Mouse (Mus musculus) cerebellum, adult 18-20 months (tissue): ENCODE results near the gene Itga9.

Experiments
- DNase-seq, 2 experiments: peaks; one replicate each; pipeline ENCODE4 v3.0.0; 2021

Gene Itga9

DNA sequence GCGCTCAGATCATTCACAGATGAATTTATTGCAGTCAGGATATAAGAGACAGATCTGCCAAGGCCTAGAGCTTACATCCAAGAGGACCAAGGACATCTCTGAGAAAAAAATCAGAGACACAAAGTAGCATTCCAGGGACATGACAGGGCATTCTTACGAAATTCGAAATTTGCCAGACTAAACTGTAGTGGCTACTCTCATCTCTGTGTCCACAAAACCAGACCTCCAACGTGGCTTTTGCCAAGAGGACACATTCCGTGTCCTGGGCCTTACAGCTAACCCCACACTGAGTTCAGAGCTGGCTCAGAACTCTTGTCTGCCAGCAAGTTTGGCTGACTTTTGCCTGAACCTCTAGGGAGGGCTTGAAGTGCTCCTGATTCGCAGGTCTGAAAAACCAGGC, 279.3 kb downstream of the Itga9 start:
- DNase-seq: no peak

DNA sequence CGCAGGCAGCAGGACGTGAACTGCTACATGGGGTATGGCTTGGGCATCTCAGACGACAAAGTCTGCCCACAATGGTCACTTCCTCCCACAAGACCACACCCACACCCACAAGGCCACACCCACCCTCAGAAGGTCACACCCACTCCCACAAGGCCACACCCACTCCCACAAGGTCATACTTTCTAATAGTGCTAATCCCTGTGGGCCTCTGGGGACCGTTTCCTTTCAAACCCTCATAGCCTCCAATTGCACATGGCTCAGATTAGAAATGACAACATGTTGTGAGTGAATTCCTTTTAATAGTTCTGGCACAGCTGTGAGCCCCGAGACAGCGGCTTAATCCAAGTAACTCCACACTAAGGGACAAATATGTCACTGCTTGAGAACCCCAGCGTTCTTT, 280.7 kb downstream of the Itga9 start:
- DNase-seq: no peak

DNA sequence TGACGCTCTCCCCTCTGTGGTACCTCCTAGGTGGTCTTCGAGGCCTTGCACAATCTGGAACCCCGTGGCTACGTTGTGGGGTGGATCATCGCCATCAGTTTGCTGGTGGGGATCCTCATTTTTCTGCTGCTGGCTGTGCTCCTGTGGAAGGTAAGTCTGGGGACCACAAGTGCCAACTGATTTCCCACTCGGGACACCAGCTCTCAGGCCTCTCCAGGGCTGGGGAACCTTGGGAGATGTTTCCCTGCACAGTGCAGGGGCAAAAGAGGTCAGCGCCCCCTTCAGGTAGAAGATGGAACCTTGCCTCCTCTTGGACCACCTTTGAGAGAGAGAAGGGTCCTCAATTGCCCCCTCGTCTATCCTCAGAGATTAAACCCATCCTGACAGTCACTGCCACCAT, 281.2 kb downstream of the Itga9 start:
- no peak for DNase-seq

DNA sequence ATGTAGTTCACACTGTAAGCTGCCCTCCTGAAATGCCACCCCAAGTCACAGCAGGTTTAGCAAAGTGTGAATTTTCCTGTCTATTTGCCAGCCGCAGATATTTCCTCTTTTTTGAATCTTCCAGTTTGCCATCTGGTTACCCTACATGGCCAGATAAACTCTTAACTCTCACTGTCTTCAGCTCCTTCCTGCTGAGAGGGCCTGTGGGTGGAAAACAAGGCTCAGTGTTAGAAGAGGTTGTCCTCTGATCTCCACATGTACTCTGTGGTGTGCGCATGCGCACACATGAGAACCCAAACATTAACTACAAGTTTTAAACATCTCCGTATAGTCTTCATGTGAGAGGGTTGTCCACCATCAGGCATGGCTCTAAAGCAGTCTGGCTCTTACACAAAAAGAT, 283.7 kb downstream of the Itga9 start:
- DNase-seq: no peak

DNA sequence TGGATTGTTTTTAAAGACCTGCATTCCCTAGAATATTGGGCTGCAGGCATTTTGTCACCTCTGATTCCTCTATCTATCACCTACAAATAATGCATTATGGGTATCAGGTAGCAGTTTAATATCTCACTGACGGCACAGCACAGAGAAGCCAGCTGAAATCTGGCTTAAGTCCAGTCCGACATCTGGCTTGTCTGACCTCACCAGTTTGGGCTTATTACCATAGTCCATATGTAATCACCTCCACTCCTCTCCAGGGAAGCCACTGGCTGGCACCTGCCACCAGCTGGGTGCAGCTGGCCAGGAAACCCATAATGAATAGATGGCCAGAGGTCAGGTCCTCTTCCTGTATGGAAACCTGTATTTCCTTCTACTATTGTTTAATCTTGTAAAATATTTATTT, 284.2 kb downstream of the Itga9 start:
- no peak for DNase-seq

DNA sequence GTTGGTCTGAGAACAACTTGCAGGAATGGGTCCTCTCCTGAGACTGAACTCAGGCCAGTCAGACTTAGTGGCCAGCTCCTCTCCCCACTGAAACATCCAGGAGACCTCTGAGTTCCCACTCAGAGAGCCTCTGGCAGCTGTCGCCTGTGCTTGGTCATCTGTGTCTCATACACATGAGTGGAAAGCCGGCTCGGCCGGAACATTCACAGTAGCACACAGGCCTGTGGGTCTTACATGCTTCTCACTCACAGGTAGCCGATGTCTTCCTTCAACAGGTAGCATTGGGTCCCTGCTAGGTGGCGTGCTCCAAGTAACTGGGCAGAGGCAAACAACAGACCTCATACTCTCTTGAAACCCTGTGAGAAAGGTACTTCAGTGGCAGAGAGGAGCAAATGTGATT, 284.6 kb downstream of the Itga9 start:
- DNase-seq: no peak

DNA sequence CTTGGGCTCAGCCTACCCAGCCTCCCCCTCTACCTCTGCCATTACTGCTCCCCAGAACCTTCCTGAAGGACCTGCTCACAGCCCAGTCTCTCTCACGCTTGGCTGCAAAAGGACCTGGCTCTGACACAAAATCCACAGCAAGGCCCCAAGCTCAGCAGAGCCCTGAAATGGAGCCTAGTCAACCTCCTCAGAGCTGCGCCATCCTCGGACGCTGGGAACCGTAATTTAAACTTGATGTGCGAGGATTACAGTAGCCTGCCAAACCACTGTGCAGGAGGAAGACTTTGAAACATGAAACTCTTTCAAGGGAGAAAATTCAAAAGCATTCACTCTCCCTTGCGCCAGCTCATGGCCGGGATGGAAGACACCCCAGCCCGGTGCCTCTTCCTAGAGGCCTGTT, 285.1 kb downstream of the Itga9 start:
- no peak for DNase-seq

DNA sequence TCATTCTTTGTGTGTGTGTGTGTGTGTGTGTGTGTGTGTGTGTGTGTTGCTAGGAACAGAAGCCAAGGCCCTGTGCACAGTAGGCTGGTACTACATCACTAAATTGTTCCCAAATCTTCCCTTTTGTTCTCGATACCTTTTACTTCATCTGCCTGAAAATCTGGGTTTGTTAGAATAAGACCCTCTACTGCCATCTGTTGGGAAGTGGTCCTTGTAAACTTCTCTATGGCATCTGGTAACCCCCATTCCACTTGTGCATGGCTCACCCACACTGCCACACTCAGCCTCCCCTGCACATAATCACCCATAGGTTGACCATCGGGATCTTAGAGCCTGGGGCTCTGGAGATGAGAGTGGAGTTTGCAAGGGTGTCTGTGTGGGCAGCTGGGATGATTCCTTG, 288.6 kb downstream of the Itga9 start:
- DNase-seq: no peak

DNA sequence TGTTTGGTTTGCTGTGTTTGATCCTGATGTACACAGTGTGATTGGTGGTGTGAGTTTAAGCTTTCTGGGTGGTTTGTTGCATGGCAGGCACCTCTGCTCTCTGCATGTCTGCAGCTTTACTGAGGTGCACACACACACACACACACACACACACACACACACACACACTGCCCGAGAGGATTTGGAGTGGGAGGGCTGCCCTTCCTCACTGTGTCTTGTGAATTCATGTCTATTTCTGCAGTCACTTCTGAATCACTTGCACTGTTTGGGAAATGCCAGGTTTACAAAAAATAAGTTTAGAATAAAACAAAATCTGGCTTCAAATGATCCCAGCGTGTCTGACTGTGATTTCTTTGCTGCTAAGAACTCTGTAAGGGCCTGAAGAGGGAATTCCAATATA, 294.2 kb downstream of the Itga9 start:
- no peak for DNase-seq

DNA sequence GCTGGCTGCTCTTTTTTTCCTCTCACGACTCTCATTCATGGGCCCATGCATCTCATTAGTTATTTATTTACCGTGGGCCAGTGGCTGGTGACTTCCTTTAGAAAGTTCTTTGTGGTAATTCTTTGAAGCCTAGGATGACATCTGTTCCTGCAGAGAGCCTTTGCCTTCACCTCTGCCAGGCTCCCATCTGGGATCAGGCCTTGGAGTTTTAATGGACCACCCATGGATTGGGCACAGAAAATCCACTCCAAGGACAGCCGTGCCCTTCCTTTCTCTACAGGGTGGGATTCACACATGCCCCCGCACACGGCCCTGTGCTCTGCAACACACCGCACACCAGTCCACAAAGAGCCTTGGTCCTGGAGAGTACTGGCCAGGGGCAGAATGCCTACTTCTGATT, 295.4 kb downstream of the Itga9 start:
- no peak for DNase-seq

DNA sequence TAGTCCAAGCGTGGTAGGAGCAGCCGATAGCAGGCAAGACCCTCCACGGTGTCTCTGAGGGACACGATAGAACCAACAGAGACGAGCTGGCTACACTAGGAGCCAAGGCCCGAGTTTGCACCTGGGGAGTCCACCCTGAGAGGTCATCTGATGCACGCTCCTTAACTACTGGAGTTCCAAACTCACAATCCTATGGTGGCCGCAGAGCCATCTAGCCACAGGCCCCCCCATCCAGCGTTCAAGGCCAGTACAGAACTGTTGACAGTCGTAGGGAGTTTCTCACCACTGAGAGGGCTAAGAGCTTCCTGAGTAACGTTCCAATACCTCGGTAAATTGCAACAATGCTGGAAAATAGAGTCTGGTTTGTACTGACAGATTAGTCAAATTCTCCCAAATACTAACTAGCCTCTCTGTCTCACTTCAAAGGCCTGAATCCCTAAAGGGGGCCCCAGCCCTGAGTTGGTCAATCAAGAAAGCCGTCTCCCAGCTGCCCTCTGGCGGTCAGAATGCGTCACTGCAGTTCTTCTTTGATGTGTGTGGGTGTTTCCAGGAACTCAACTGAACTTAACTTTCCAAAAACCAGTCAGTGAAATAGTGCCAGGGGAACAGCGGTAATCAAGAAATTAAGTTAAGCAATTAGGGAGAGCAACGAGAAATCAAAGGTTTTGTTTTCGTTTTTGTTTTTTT, 301.6 kb downstream of the Itga9 start:
- DNase-seq: peak; percentile 61 to 72

DNA sequence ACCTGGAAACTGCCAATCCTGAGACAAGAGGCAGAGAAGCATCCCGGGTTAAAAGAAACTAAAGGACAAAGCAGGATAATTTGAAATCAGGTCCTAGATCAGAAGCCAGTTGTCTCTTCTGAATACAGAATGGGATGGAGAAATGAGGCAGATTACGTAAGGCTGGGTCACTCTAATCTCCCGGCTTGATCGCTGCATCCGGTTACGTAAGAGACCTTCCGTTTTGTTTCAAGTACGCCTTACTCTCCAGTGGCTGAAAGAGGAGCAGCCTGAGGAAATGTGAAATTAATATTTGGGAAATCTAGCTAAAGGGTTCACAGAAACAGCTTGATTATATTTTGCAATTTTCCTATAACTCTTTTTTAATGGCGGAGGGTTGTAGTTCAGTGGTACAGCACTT, 306.6 kb downstream of the Itga9 start:
- no peak for DNase-seq

DNA sequence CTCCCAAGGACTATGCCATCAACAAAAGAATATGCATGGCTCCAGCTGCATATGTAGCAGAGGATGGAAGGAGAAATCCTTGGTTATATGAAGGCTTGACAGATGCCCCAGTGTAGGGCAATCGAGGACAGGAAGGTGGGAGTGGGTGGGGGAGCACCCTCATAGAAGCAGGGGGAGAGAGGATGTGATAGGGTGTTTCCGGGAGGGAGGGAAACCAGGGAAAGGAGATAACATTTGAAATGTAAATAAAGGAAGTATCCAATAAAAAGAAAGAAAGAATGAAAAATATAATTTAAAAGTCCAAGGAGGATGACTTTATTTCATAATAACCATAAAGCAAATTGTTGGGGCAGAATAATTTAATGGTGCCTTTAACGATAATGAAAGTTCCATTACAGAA, 307.1 kb downstream of the Itga9 start:
- no peak for DNase-seq

DNA sequence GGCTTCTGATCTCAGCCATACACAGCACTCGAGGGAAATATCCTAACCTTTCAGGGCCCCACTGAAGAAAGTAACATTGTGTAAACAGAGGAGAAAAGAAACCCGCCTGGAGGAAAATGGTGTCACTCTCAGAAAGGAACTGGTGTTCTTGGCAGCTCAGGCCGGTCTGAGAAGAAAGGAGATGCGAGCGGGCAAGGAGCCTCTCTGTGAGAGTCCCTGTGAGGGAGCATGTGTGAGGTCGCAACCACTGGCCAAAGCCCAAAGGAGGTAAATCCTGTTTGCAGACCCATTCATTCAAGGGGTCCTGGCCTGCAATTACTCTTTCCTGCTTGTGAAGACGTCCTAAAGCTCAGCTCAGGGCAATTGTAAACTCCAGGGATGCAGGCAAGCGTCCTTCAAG, 308.1 kb downstream of the Itga9 start:
- no peak for DNase-seq

DNA sequence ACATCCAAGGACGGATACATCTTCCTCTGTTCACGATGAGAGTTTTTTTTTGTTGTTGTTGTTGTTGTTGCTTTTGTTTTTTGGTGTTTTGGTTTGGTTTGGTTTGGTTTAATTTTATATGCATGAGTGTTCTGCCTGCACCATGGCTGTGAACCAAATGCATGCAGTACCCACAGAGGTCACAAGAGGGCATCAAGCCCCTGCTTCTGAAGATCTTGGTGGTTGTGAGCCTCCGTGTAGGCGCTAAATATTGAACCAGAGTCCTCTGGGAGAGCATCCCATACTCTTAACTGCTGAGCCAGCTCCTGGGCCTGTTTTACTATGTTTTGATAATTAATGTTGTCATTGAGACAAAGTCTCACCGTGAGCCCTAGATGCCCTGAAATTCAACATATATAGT, 308.8 kb downstream of the Itga9 start:
- DNase-seq: no peak

DNA sequence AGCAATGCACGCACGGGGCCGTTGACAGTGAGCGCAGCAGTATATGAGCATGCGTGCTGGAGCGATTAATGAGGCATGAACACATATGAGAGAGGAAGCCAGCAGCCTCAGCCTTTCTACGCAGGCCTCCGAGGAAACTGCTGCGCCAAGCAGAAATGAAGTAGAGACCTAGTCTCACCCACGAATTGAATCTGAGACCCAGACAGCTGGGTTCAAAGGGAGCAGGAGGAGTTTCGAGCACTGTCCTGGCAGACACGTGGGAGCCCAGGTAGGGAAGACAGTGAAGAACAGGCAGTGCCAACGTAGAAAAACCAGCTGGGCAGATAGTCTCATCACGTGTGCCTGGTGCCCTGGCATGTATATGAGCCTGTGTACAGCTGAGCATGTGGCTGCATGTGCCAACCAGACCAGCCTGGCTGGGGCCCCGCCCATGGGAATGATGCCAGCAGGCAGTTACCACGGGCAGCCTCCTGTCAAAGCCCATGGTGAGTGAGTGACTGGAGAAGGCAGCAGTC, 313.2 kb downstream of the Itga9 start:
- peak in 1 of 2 experiments; percentile 30 for DNase-seq

DNA sequence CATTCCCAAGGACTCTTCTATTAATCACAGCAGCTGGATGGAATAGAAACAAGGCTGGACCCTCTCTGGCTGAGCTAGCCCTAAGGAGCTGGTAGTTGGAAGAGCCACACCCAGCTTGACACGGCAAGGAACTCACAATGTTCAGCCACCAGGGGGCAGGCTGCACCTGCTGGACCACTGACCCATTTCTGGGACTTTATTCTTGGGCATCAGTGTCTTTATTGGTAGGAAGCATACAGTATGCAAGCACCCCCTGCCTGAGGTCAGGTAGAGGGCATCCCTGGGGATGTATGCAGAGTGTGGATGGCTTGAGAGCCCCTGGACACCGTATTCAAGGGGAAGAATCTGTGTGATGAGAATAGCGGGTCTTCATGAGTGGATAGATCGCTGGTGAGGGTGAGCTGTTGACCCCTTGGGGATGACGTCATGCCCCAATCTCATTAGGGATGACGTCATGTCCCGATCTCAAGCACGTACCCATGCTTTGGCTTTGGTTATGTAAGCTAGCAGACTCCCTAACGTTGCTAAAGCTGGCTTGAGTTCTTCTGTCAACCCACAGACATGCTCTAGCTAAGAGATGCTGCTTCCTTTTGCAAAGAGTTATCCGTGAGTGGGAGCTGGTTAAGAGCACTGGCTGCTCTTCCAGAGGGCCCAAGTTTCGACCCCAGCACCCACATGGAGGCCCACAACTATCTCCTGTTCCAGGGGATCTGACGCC, 314.5 kb downstream of the Itga9 start:
- DNase-seq: peak; percentile 43 to 70

DNA sequence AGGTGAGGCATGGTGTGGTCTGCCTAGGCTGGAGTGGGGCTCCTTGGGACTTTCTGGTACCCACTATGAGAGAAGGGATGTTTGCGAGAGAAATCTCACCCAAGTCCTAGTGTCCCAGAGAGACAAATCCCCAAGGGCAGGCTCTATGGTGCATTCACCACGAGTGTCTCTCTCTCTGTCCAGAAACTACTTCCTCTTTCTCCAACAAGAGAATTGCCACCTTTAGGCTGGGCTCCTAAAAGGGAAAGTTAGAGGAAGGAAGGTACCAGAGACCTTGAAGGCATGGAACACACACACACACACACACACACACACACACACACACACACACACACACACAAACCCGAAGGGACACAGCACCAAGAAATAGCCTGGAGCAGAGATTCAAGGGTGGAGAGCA, 315.4 kb downstream of the Itga9 start:
- DNase-seq: no peak

DNA sequence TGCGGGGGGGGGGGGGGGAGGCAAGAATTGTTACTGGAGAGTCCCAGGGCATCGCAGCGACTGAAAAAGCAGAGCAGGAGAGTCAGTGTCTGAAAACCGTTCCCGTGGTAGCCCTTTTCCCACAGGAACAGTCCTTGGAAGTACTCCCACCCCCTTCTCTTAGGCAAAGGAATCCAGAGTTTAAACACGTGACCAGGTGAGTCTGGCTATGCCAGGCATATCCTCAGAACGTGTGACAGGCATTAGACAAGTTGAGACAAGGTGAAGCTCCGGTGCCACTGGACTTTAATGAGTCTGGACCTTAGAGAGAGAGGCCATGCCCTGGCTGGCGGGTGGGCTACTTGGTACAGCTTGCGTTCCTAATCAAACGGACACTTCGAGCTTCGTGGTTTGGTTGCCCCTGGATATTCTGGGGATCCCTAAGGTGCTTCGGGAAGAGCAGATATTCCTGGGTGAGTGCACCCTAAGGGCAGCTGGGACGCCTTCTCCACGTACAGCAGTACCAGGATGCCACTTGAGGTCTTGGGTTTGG, 318.1 kb downstream of the Itga9 start:
- no peak for DNase-seq

DNA sequence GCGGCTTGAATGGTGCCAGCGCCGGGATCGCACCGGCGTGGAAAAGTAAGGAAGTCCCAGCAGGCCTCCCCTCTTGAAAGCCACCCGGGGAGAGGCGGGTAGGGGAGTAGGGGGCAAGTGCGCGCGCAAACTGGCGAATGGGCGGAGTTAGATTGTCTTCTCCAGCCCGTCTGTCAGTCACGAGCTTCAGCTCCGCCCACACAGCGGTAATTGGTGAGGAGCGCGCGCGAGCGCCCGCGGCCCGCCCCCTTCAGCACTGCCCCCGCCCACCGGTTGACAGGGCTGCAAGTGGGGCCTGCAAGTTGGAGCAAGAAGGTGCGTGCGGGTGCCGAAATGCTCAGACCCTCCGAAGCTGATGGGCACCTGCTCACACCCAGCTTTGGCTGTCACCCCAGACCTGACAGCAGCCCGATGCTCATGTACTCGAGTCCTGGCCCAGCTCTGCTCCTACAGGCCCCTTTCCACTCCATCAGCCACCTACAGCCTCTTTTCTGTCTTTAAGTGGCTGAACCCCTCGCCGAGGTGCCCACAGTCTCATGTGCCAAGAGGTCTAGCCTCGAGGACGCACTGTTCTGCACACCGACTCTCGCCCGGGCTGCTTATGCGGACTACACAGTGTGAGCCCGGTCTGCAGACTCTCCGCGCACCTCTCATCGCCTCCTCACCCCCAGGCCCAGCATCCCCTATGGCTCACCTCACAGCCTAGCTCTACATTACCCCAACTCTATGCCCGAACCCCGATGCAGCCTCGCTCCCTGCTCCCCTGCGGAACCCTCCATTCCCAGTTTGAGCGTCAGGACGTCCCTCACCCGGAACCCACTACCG, 319.0 kb downstream of the Itga9 start:
- peak; percentile 89 to 94 for DNase-seq

DNA sequence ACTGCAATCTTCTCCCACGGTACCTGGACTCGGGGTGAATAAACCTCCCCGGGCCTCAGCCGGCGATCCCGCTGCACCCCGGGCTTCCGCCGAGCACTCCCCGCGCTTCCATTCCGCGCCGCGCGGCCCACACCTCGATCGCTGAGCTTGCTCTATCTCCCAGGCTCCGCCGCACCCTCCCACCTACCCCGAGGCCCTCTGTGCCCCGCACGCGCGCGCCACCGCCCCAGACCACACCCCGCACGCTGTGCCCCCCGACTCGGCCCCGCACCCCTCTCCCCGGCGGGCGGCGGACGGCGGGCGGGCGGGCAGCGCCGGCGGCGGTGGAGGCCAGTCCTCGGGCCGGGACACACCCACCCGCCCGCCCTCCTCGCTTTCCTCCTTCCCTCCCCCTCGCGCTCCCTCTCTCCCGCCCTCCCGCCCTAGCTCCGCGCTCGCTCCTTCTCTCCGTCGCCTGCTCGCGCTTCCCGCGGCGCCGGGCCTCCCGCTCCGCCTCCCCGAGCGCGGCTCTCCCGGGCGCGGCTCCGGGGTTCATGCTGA, 319.7 kb downstream of the Itga9 start, which contains the start of gene Ctdspl:
Ctdspl (plus strand) TSS at position 343 of the 540 bp plus-strand sequence.
- DNase-seq: peak; percentile 52 to 64

DNA sequence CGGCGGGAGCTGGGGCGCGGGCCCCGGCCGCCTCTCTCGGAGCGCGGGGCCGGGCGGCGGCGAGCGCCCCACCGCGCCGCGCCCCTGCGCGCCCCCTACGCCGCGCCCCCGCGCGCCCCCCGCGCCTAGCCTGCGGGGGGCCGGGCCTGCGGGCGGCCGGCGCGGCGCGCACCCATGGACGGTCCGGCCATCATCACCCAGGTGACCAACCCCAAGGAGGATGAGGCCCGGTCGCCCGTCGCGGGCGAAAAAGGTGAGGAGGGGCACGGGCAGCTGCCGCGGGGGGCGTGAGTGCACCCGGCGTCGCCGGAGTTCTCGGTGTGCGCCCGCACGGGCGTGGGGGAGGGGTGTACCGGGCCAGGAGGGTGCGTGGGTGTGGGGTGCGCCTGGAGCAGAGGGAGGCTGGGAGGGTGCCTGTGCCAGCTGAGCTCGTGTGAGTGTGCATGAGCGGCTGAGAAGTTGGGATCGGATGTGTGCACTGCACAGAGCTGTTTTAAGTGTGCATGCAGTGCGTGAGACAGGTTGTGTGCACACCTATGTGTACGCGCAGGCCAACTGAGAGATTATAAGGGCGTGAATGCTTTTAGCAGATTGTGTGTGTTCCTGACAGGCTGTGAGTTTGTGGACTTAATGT, 320.3 kb downstream of the Itga9 start:
- DNase-seq: peak; percentile 52 to 65
